Mouse (Mus musculus) MEL (cell line): ENCODE results near the gene Icam5.

Source experiments
- CHD1 ChIP-seq: IDR thresholded peaks from 2 replicates; pipeline ENCODE4 v1.6.1; 2012; ENCODE audit warnings: low read depth, mild to moderate bottlenecking, inconsistent platforms, low read length, improper control_type of control experiment
- CHD2 ChIP-seq: IDR thresholded peaks from 2 replicates; pipeline ENCODE4 v1.6.1; 2011; ENCODE audit warnings: low read length, improper control_type of control experiment
- CTCF ChIP-seq, 3 experiments: IDR thresholded peaks in 2 of 3; conservative IDR thresholded peaks in 1 of 3; 2 replicates each; pipeline ENCODE4 v1.5.1; 2011 to 2012; ENCODE audit warnings: low read length in 3 of 3, low read depth in 2 of 3, mild to moderate bottlenecking in 2 of 3, improper control_type of control experiment in 1 of 3, inconsistent platforms in 1 of 3, mixed read lengths in 1 of 3, moderate library complexity in 1 of 3; ENCODE audit not compliant: control insufficient read depth in 1 of 3, insufficient read depth in 1 of 3, poor library complexity in 1 of 3, severe bottlenecking in 1 of 3
- EP300 ChIP-seq, 2 experiments: IDR thresholded peaks; 2 replicates each; pipeline ENCODE4 v1.6.1; 2011; ENCODE audit warnings: improper control_type of control experiment in 2 of 2, low read length in 2 of 2, low read depth in 1 of 2, mild to moderate bottlenecking in 1 of 2
- GABPA ChIP-seq: IDR thresholded peaks from 2 replicates; pipeline ENCODE4 v1.6.1; 2012; ENCODE audit warnings: low read depth, mild to moderate bottlenecking, inconsistent platforms, low read length, improper control_type of control experiment, moderate library complexity
- GATA1 ChIP-seq: IDR thresholded peaks from 2 replicates; pipeline ENCODE4 v1.6.1; 2011; ENCODE audit warnings: low read depth, low read length, improper control_type of control experiment
- JUND ChIP-seq: IDR thresholded peaks from 2 replicates; pipeline ENCODE4 v1.6.1; 2011; ENCODE audit warnings: low read depth, mild to moderate bottlenecking, improper control_type of control experiment, low read length
- MXI1 ChIP-seq: IDR thresholded peaks from 2 replicates; pipeline ENCODE4 v1.6.1; 2011; ENCODE audit warnings: mild to moderate bottlenecking, low read depth, low read length, improper control_type of control experiment
- POLR2A ChIP-seq, 2 experiments: IDR thresholded peaks; 2 replicates each; pipeline ENCODE4 v1.6.1; 2011 to 2012; ENCODE audit warnings: low read length in 2 of 2, mild to moderate bottlenecking in 2 of 2, control low read depth in 1 of 2, improper control_type of control experiment in 1 of 2, low read depth in 1 of 2, moderate library complexity in 1 of 2; ENCODE audit not compliant: control insufficient read depth in 1 of 2, insufficient read depth in 1 of 2, poor library complexity in 1 of 2
- RAD21 ChIP-seq: IDR thresholded peaks from 2 replicates; pipeline ENCODE4 v1.6.1; 2011; ENCODE audit warnings: mild to moderate bottlenecking, low read depth, low read length, improper control_type of control experiment
- TCF12 ChIP-seq: IDR thresholded peaks from 2 replicates; pipeline ENCODE4 v1.6.1; 2014; ENCODE audit warnings: low read depth, mild to moderate bottlenecking, inconsistent platforms, low read length, improper control_type of control experiment, moderate library complexity
- ZC3H11A ChIP-seq: IDR thresholded peaks from 2 replicates; pipeline ENCODE4 v1.6.1; 2012; ENCODE audit warnings: low read depth, mild to moderate bottlenecking, inconsistent platforms, low read length, improper control_type of control experiment

DNA sequence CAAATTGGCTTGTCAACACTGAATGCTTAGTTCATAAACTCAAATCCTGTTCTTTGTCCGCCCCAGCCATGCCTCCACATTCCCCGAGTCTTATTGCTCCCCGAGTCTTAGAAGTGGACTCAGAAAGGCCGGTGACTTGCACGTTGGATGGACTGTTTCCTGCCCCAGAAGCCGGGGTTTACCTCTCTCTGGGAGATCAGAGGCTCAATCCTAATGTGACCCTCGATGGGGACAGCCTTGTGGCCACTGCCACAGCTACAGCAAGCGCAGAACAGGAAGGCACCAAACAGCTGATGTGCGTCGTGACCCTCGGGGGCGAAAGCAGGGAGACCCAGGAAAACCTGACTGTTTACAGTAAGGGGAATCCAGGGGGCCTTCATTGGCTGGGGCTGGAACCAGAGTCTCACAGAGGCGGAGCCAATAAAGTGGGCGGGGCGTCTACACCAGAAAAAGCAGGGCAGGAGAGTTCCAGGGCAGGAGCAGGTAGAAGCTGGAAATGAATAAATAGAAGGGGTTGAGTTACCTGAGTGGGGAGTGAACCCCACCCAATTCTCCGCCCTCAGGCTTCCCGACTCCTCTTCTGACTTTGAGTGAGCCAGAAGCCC lies 2.7 kb downstream of the Icam5 start:
- TF ChIP-seq POLR2A (IDR thresholded peaks at IDR 0.05; ENCODE audit: control insufficient read depth in 1 of 2, insufficient read depth in 1 of 2, low read depth in 1 of 2, low read length in 2 of 2, poor library complexity in 1 of 2) (no peak), CHD1 (no peak), RAD21 (no peak), ZC3H11A (no peak), CHD2 (no peak), MXI1 (no peak), TCF12 (no peak), GATA1 (no peak), CTCF (IDR thresholded peaks at IDR 0.05 in 2 of 3, conservative IDR thresholded peaks at IDR 0.05 in 1 of 3; ENCODE audit: control insufficient read depth in 1 of 3, insufficient read depth in 1 of 3, low read depth in 2 of 3, low read length in 3 of 3, poor library complexity in 1 of 3, severe bottlenecking in 1 of 3) (no peak; a peak in 1 of 6 replicates), EP300 (IDR thresholded peaks at IDR 0.05; ENCODE audit: low read depth in 1 of 2, low read length in 2 of 2) (no peak), GABPA (no peak), JUND (no peak)
